In the genomic region with DNA sequence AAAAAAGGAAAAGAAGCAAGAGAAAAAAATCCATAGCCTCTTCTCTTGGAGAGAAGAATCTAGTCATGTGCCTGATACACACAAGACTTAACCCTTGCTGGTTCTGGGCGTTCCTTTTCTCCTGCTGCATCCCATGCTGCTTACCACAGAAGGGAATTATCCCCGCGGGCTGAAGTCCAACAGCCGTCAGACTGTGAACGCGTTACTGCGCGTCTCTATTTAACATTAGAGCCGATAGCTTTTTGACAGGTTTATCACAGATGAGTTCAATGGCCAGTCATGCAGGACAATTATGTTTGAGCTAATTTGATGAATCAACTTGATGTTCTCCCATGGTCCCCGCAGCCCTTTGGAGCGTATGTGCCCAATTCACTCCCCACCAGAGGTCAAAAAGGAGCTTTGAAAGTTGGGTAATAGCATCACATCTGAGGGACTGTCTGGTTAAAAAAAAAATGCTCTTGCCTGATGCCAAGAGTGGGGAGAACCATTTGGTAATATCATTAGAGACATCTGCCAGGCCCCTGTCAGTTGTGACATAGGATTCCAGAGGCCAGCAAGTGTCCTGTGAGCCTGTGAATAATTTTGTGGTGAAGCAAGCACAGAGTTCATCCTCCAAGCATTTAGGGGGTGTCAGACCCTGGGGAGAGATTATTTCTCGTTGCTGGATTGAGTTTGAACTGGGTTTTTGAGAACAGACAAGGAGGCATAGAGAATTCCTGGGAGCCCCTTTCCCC, we compare ENCODE assay signal across 23 mouse cellular contexts. TPM values are rescaled to one million over a fixed set of nuclear protein-coding genes. Genes with fewer than 3 reads are reported as not detected.
DNase-seq lines count a peak whose midpoint lies in the region; ATAC-seq and TF ChIP-seq lines count a peak whose summit lies in the region.
"Had no signal": no experiment of that assay in that cellular context is flagged by ENCODE, and none has a peak within 500 bp of the region (broad histone marks: within the 10 kb centered on the region; RNA-seq: fewer than 3 reads in every experiment).

No protein-coding gene starts in this region.

- no peak overlapping the region for H3K4me3 ChIP-seq in gastrocnemius, adult 2 months
- no peak overlapping the region for H3K4me3 ChIP-seq in lung, embryonic 14.5 days (ENCODE audit: low read depth, low read length)
- H3K4me3 ChIP-seq in intestine, embryonic 16.5 days (ENCODE audit: low read length), result no peak overlapping the region
- H3K4me3 ChIP-seq: embryonic facial prominence, embryonic 15.5 days; forebrain, embryonic 10.5 days; liver, embryonic 15.5 days had no signal

- TF ChIP-seq CTCF in gastrocnemius, adult 2 months (IDR thresholded peaks at IDR 0.05), result no peak
- no peak for TF ChIP-seq CTCF in lung, embryonic 14.5 days (IDR thresholded peaks at IDR 0.05; ENCODE audit: low read depth)

- intact Hi-C loops in gastrocnemius, adult 2 months (cut with DNase I), result no loop called here

- peaks cover 3% of the 10 kb centered on the region; the same call in 1 of the 2 replicates for H3K4me1 ChIP-seq in lung, embryonic 14.5 days (ENCODE audit: insufficient read depth)
- peaks cover 14% of the 10 kb centered on the region for H3K4me1 ChIP-seq in intestine, embryonic 16.5 days (ENCODE audit: control insufficient read depth, insufficient read depth, low read length)
- H3K4me1 ChIP-seq: embryonic facial prominence, embryonic 15.5 days; forebrain, embryonic 10.5 days; megakaryocyte, embryonic 14.5 days had no signal

- no peak overlapping the region for H3K9ac ChIP-seq in lung, embryonic 14.5 days
- H3K9ac ChIP-seq in intestine, embryonic 16.5 days (ENCODE audit: low read depth, low read length), result no peak overlapping the region
- H3K9ac ChIP-seq: embryonic facial prominence, embryonic 15.5 days; liver, embryonic 15.5 days had no signal

- no peak overlapping the region for H3K4me2 ChIP-seq in lung, embryonic 14.5 days
- no peak overlapping the region for H3K4me2 ChIP-seq in intestine, embryonic 16.5 days (ENCODE audit: low read depth, low read length)
- H3K4me2 ChIP-seq: embryonic facial prominence, embryonic 15.5 days; heart, embryonic 11.5 days; hindbrain, embryonic 14.5 days; liver, embryonic 15.5 days had no signal

- no peaks in the 10 kb centered on the region for H3K9me3 ChIP-seq in lung, embryonic 14.5 days (ENCODE audit: low read depth, low read length)
- no peaks in the 10 kb centered on the region for H3K9me3 ChIP-seq in intestine, embryonic 16.5 days (ENCODE audit: control insufficient read depth, low read length)
- H3K9me3 ChIP-seq: embryonic facial prominence, embryonic 15.5 days; forebrain, embryonic 10.5 days; liver, embryonic 15.5 days had no signal

- peak overlapping the region; percentile 53 for H3K27ac ChIP-seq in gastrocnemius, adult 2 months
- no peak overlapping the region for H3K27ac ChIP-seq in lung, embryonic 14.5 days (ENCODE audit: low read depth)
- peak overlapping the region; percentile 26; the same call in 1 of the 2 replicates for H3K27ac ChIP-seq in intestine, embryonic 16.5 days (ENCODE audit: low read length)
- H3K27ac ChIP-seq: embryonic facial prominence, embryonic 15.5 days; forebrain, embryonic 10.5 days; hindbrain, embryonic 14.5 days; liver, embryonic 15.5 days had no signal

- H3K27me3 ChIP-seq in lung, embryonic 14.5 days (ENCODE audit: insufficient read depth, low read length), result no peaks in the 10 kb centered on the region
- no peaks in the 10 kb centered on the region for H3K27me3 ChIP-seq in intestine, embryonic 16.5 days (replicated peaks; ENCODE audit: control insufficient read depth, insufficient read depth, low read length)
- H3K27me3 ChIP-seq: embryonic facial prominence, embryonic 15.5 days; liver, embryonic 15.5 days; megakaryocyte, embryonic 14.5 days; Patski had no signal

- DNase-seq in gastrocnemius, adult 2 months, result peak; percentile 55
- no peak for DNase-seq in gastrocnemius, postnatal 10 days
- DNase-seq in lung, embryonic 14.5 days, result no peak
- no peak for DNase-seq in lung, adult 18-20 months
- peak; percentile 62 for DNase-seq in MN1 (ENCODE audit: low spot score)
- no peak for DNase-seq in heart, adult 9 months (ENCODE audit: low spot score in 2 of 2)
- DNase-seq: adrenal gland, postnatal 25 days; B cell, adult 2 months; cerebellum, adult 9-11 months; embryo, embryonic 11 days; gastrocnemius, postnatal 36 days; heart, postnatal 14 days; right cerebral cortex, postnatal 4 days had no signal

- 70% methylated on average over 12 of the region's 12 CpGs for WGBS in lung, embryonic 14.5 days
- WGBS in intestine, embryonic 16.5 days, result 62% methylated on average over 12 of the region's 12 CpGs

- H3K36me3 ChIP-seq in lung, embryonic 14.5 days (ENCODE audit: insufficient read depth), result no peaks in the 10 kb centered on the region
- no peaks in the 10 kb centered on the region for H3K36me3 ChIP-seq in intestine, embryonic 16.5 days (ENCODE audit: control insufficient read depth, insufficient read depth, low read length)
- H3K36me3 ChIP-seq: embryonic facial prominence, embryonic 15.5 days; forebrain, embryonic 10.5 days; liver, embryonic 15.5 days had no signal

- 0 out of 2 replicates have a peak, but pooled peaks have one; percentile 11 for ATAC-seq in lung, embryonic 14.5 days (ENCODE audit: insufficient read depth)
- peak; percentile 55; the same call in 1 of the 2 replicates for ATAC-seq in intestine, embryonic 16.5 days
- ATAC-seq: activated CD4-positive, CD25-positive, alpha-beta regulatory T cell, adult 4 months; Patski had no signal

RNA-seq across cellular contexts. Expression of a gene that starts 54.1 kb away (rescaled TPM):
- total RNA-seq in gastrocnemius, adult 2 months (2021), result 10 to 100 TPM; 10.3 to 14.8 TPM
- total RNA-seq in gastrocnemius, postnatal 10 days (2021), result 10 to 100 TPM; 22.4 to 24.8 TPM
- 7.9 and 8.9 TPM in 2 replicates for polyA plus RNA-seq in lung, embryonic 14.5 days (2014; fragmentation: Nextera tagmentation; extraction: Ambion mirVana)
- polyA plus RNA-seq in intestine, embryonic 16.5 days (2015; fragmentation: Nextera tagmentation; extraction: Ambion mirVana), result 12.7 and 14.0 TPM in 2 replicates
- total RNA-seq: monocyte, adult 5-6 weeks had no signal

Comparison
In these comparisons a context has a peak if more than half of its experiments do, and no peak if none do; other contexts are left out.
1. DNase-seq: peak in gastrocnemius, adult 2 months (single experiment) and MN1 (single experiment); none in gastrocnemius, postnatal 10 days (single experiment), lung, embryonic 14.5 days (single experiment), lung, adult 18-20 months (0 of 2) and heart, adult 9 months (0 of 2).